In the genomic region with DNA sequence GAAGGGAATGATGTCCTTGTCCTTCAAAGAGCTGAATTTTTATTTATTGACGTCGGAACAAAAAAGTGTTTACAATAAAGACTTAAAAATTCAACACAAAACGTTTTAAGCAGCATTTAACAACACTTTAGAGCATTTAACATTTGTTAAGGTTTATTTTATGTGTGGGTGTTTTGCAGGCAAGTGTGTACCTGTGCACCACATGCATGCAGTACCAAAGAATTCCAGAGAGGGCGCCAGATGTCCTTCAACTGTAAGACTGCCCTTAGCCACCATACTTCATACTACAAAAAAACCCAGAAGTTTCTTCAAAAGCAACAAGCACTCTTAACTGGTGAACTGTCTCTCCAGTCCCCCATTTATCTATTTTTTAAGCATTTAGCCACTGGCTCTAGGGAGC, we compare ENCODE assay signal across 8 mouse cellular contexts. TPM values are rescaled to one million over a fixed set of nuclear protein-coding genes. Genes with fewer than 3 reads are reported as not detected.
DNase-seq lines count a peak whose midpoint lies in the region; ATAC-seq and TF ChIP-seq lines count a peak whose summit lies in the region.

No protein-coding gene starts in this region.

- peaks cover 30% of the 10 kb centered on the region for H3K79me2 ChIP-seq in macrophage (ENCODE audit: inconsistent target)

- peaks cover 5% of the 10 kb centered on the region; the same call in 1 of the 2 replicates for H3K36me3 ChIP-seq in forebrain, postnatal 0 days (ENCODE audit: insufficient read depth)
- peaks cover 15% of the 10 kb centered on the region for H3K36me3 ChIP-seq in forebrain, embryonic 15.5 days
- peaks cover 9% of the 10 kb centered on the region for H3K36me3 ChIP-seq in heart, embryonic 16.5 days (ENCODE audit: control insufficient read depth, insufficient read depth)
- H3K36me3 ChIP-seq in macrophage (ENCODE audit: inconsistent target) = peaks cover 5% of the 10 kb centered on the region; the same call in 1 of the 2 replicates
- H3K36me3 ChIP-seq in spleen, adult 2 months (ENCODE audit: control insufficient read depth, insufficient read depth, low read length) = peaks cover 4% of the 10 kb centered on the region; the same call in 1 of the 2 replicates

- H3K4me2 ChIP-seq in forebrain, postnatal 0 days (ENCODE audit: low read depth) = 0 out of 2 replicates have a peak overlapping the region, but pooled peaks have one; percentile 61
- H3K4me2 ChIP-seq in forebrain, embryonic 15.5 days (replicated peaks) = no peak overlapping the region
- H3K4me2 ChIP-seq in heart, embryonic 16.5 days (ENCODE audit: low read depth, low read length) = peak overlapping the region; percentile 84

- CTCF ChIA-PET in Patski (lab: Charles Lee) = interaction anchor here (0.9 to 2.1 kb wide), 3 partner anchors 12 to 33 kb away, joined by 3 to 9 read pairs (median 3); no protein-coding TSS in a partner anchor

- in situ Hi-C loops in Patski (cut with MboI; ENCODE audit: low pct_unique_long_range_greater_than_20kb) = no loop called here

- POLR2A ChIA-PET in Patski (lab: Charles Lee) = interaction anchor here (0.6 to 1.8 kb wide), 4 partner anchors 11 to 132 kb away, joined by 3 to 4 read pairs (median 4); no protein-coding TSS in a partner anchor

- DNase-seq in forebrain, postnatal 0 days = peak; percentile 71
- no peak for DNase-seq in Patski (ENCODE audit: low read depth, low spot score)
- peak; percentile 52 to 76 for DNase-seq in cerebellum, postnatal 25 days
- peak; percentile 55 to 84 for DNase-seq in kidney, postnatal 36 days
- peak; percentile 53 to 72 for DNase-seq in spleen, adult 2 months (ENCODE audit: low read depth in 1 of 2, low spot score in 2 of 2)

- 8% methylated on average over 4 of the region's 4 CpGs for WGBS in forebrain, postnatal 0 days
- WGBS in forebrain, embryonic 15.5 days = 10% methylated on average over 4 of the region's 4 CpGs
- 7% methylated on average over 4 of the region's 4 CpGs for WGBS in heart, embryonic 16.5 days
- WGBS in macrophage (ENCODE audit: missing documents) = 15% methylated on average over 4 of the region's 4 CpGs
- 13% methylated on average over 4 of the region's 4 CpGs for WGBS in spleen, adult 2 months

- H3K27ac ChIP-seq in forebrain, postnatal 0 days (ENCODE audit: low read depth, low read length) = no peak overlapping the region
- no peak overlapping the region for H3K27ac ChIP-seq in forebrain, embryonic 15.5 days (replicated peaks)
- no peak overlapping the region; the same call in 1 of the 2 replicates for H3K27ac ChIP-seq in heart, embryonic 16.5 days (ENCODE audit: low read length)
- H3K27ac ChIP-seq in macrophage = no peak overlapping the region
- H3K27ac ChIP-seq in spleen, adult 2 months (ENCODE audit: insufficient read depth, low read length) = peak overlapping the region; percentile 66; the same call in 1 of the 2 replicates

- no peak overlapping the region for H3K9ac ChIP-seq in forebrain, postnatal 0 days
- no peak overlapping the region for H3K9ac ChIP-seq in forebrain, embryonic 15.5 days (replicated peaks)
- H3K9ac ChIP-seq in heart, embryonic 16.5 days (ENCODE audit: low read length) = no peak overlapping the region

- no peaks in the 10 kb centered on the region for H3K27me3 ChIP-seq in forebrain, postnatal 0 days (ENCODE audit: insufficient read depth, low read length)
- H3K27me3 ChIP-seq in forebrain, embryonic 15.5 days = no peaks in the 10 kb centered on the region
- H3K27me3 ChIP-seq in Patski = no peaks in the 10 kb centered on the region
- H3K27me3 ChIP-seq in heart, embryonic 16.5 days (ENCODE audit: control insufficient read depth, insufficient read depth, low read length) = no peaks in the 10 kb centered on the region
- H3K27me3 ChIP-seq in spleen, adult 2 months (ENCODE audit: control insufficient read depth, insufficient read depth, low read length) = peaks cover 6% of the 10 kb centered on the region; the same call in 1 of the 2 replicates

- no peaks in the 10 kb centered on the region for H3K9me3 ChIP-seq in forebrain, postnatal 0 days (ENCODE audit: low read length)
- no peaks in the 10 kb centered on the region for H3K9me3 ChIP-seq in forebrain, embryonic 15.5 days
- no peaks in the 10 kb centered on the region for H3K9me3 ChIP-seq in heart, embryonic 16.5 days (replicated peaks; ENCODE audit: control insufficient read depth, low read length)

- no peak overlapping the region for H3K4me3 ChIP-seq in forebrain, postnatal 0 days (ENCODE audit: low read depth, low read length)
- H3K4me3 ChIP-seq in forebrain, embryonic 15.5 days = no peak overlapping the region
- peak overlapping the region; percentile 91; the same call in 1 of the 2 replicates for H3K4me3 ChIP-seq in heart, embryonic 16.5 days (ENCODE audit: low read length)
- peak overlapping the region; percentile 51; the same call in 1 of the 2 replicates for H3K4me3 ChIP-seq in macrophage (ENCODE audit: inconsistent target)
- H3K4me3 ChIP-seq in spleen, adult 2 months (ENCODE audit: extremely low read depth, insufficient read depth, insufficient read length) = no peak overlapping the region

- no peak for TF ChIP-seq POLR2A in spleen, adult 2 months (IDR thresholded peaks at IDR 0.05; ENCODE audit: low read depth, low read length)

- peaks cover 8% of the 10 kb centered on the region; the same call in 1 of the 2 replicates for H3K4me1 ChIP-seq in forebrain, postnatal 0 days (ENCODE audit: insufficient read depth)
- H3K4me1 ChIP-seq in forebrain, embryonic 15.5 days = peaks cover 26% of the 10 kb centered on the region
- peaks cover 7% of the 10 kb centered on the region for H3K4me1 ChIP-seq in heart, embryonic 16.5 days (ENCODE audit: control insufficient read depth, insufficient read depth, low read length)
- no peaks in the 10 kb centered on the region; the same call in 1 of the 2 replicates for H3K4me1 ChIP-seq in spleen, adult 2 months (ENCODE audit: control insufficient read depth, insufficient read depth, insufficient read length)

- TF ChIP-seq CTCF in forebrain, postnatal 0 days (IDR thresholded peaks at IDR 0.05; ENCODE audit: low read depth) = peak; percentile 68
- peak; percentile 76 for TF ChIP-seq CTCF in Patski (IDR thresholded peaks at IDR 0.05)
- TF ChIP-seq CTCF in spleen, adult 2 months (IDR thresholded peaks at IDR 0.05; ENCODE audit: extremely low read depth, insufficient read depth, insufficient read length, insufficient replicate concordance) = peak; percentile 14; the same call in 1 of the 2 replicates

- ATAC-seq in forebrain, postnatal 0 days = no peak
- ATAC-seq in forebrain, embryonic 15.5 days (replicated peaks) = no peak
- ATAC-seq in Patski = no peak
- no peak for ATAC-seq in heart, embryonic 16.5 days (replicated peaks; ENCODE audit: extremely low read depth, insufficient read depth, low FRiP score)

RNA-seq across cellular contexts. Expression of a gene that starts 1.5 kb away (rescaled TPM):
- 46.5 and 49.0 TPM in 2 replicates for total RNA-seq in forebrain, postnatal 0 days (2014; rRNA removed)
- polyA plus RNA-seq in forebrain, postnatal 0 days (2015; fragmentation: Nextera tagmentation; extraction: Ambion mirVana) = 6.2 and 8.7 TPM in 2 replicates
- polyA plus RNA-seq in forebrain, embryonic 15.5 days (2015; fragmentation: Nextera tagmentation; extraction: Ambion mirVana) = 13.4 and 16.4 TPM in 2 replicates
- polyA plus RNA-seq in Patski (2021) (47.9 TPM), macrophage (2018) (5.1 to 12.6 TPM (median 7.7 TPM) in 3 replicates)
- 9.0 and 11.0 TPM in 2 replicates for polyA plus RNA-seq in heart, embryonic 16.5 days (2015; fragmentation: Nextera tagmentation; extraction: Ambion mirVana)
- total RNA-seq in macrophage (2018; cell fraction: chromatin; rRNA removed) = 10 to 100 TPM; 10.2 to 52.0 (median 31.0) TPM
- total RNA-seq in macrophage (2018; cell fraction: cytosol; rRNA removed) = 10 to 100 TPM in 7 of 26 experiments, 1 to 10 TPM in 19; 5.3 to 12.7 (median 8.8) TPM
- 10 to 100 TPM in 25 of 26 experiments, 1 to 10 TPM in 1; 9.0 to 32.6 (median 18.8) TPM for total RNA-seq in macrophage (2018; cell fraction: nucleus; rRNA removed)
- 6.9 and 7.1 TPM in 2 replicates for polyA plus RNA-seq in spleen, adult 2 months (2012; rRNA removed)

Comparison
In these comparisons a context has a peak if more than half of its experiments do, and no peak if none do; other contexts are left out.
1. H3K4me3 ChIP-seq: peak in heart, embryonic 16.5 days (single experiment) and macrophage (single experiment); none in forebrain, postnatal 0 days (single experiment), forebrain, embryonic 15.5 days (single experiment) and spleen, adult 2 months (single experiment).
2. CTCF ChIP-seq: peak in every context shown above with its lines; median percentile 76 in Patski; 68 in forebrain, postnatal 0 days; 14 in spleen, adult 2 months.